Mouse (Mus musculus) brain, adult 2 months (tissue): ENCODE data around the gene Fto.

Source experiments
- DNase-seq: peaks from one replicate; pipeline ENCODE4 v3.0.0; 2011; ENCODE audit warnings: low read depth, low spot score

Gene Fto

GRCm38 (mm10) chr8:91611723-91612362, 298.5 kb downstream of the Fto start:
- no peak for DNase-seq

GRCm38 (mm10) chr8:91612387-91613130, 299.2 kb downstream of the Fto start:
- no peak for DNase-seq

- no peak for DNase-seq
Measured at GRCm38 (mm10) chr8:91613603-91614002, 300.3 kb downstream of the Fto start.

- no peak for DNase-seq
Measured at GRCm38 (mm10) chr8:91615196-91615595, 301.9 kb downstream of the Fto start.

GRCm38 (mm10) chr8:91615781-91616683, 302.7 kb downstream of the Fto start:
- peak; percentile 34 for DNase-seq

GRCm38 (mm10) chr8:91617772-91618171, 304.4 kb downstream of the Fto start:
- DNase-seq: no peak

- no peak for DNase-seq
Measured at GRCm38 (mm10) chr8:91622757-91623156, 309.4 kb downstream of the Fto start.

GRCm38 (mm10) chr8:91625686-91626558, 312.6 kb downstream of the Fto start:
- DNase-seq: peak; percentile 61

GRCm38 (mm10) chr8:91629594-91629993, 316.3 kb downstream of the Fto start:
- peak; percentile 57 for DNase-seq

GRCm38 (mm10) chr8:91630320-91631033, 317.2 kb downstream of the Fto start:
- DNase-seq: peak; percentile 43

- DNase-seq: peak; percentile 66
Measured at GRCm38 (mm10) chr8:91632411-91632810, 319.1 kb downstream of the Fto start.

- no peak for DNase-seq
Measured at GRCm38 (mm10) chr8:91635406-91635805, 322.1 kb downstream of the Fto start.

GRCm38 (mm10) chr8:91636887-91637286, 323.6 kb downstream of the Fto start:
- no peak for DNase-seq

- peak; percentile 45 for DNase-seq
Measured at GRCm38 (mm10) chr8:91637684-91638083, 324.4 kb downstream of the Fto start.

GRCm38 (mm10) chr8:91638256-91638655, 324.9 kb downstream of the Fto start:
- no peak for DNase-seq

- DNase-seq: no peak
Measured at GRCm38 (mm10) chr8:91640471-91640870, 327.1 kb downstream of the Fto start.

GRCm38 (mm10) chr8:91645484-91645883, 332.2 kb downstream of the Fto start:
- no peak for DNase-seq

GRCm38 (mm10) chr8:91647959-91648358, 334.6 kb downstream of the Fto start:
- no peak for DNase-seq

GRCm38 (mm10) chr8:91648776-91649175, 335.5 kb downstream of the Fto start:
- no peak for DNase-seq

- DNase-seq: no peak
Measured at GRCm38 (mm10) chr8:91653561-91653960, 340.2 kb downstream of the Fto start.

GRCm38 (mm10) chr8:91657381-91657780, 344.1 kb downstream of the Fto start:
- DNase-seq: no peak
